Mouse (Mus musculus) gonadal fat pad, adult 2 months (tissue): ENCODE data around the gene Gm16434. TPM values are rescaled to one million over a fixed set of nuclear protein-coding genes. Genes with fewer than 3 reads are reported as not detected.
"Not testable (repeated sequence)": the region's sequence is repeated elsewhere in the genome, so short reads cannot be mapped to it uniquely, and the experiment has no call there.

Experiments used
- DNase-seq: peaks from one replicate; pipeline ENCODE4 v3.0.0-alpha.2; 2012; ENCODE audit warnings: low read depth
- polyA plus RNA-seq: library from polyadenylated mRNA; depleted of rRNA; stranded (reverse); fragments of >200 nt; gene quantifications from 2 replicates; pipeline ENCODE4 v1.2.3, GENCODE M21; 2012; rRNA removed

Gene Gm16434
- not detected in 2 replicates for polyA plus RNA-seq

GRCm38 (mm10) chr14:7194440-7194839 is at the start of gene Gm16434:
Gene Gm16434 (minus strand): TSS chr14:7194540.
- DNase-seq: not testable (repeated sequence)

GRCm38 (mm10) chr14:7243498-7243897 is 49.2 kb upstream of the Gm16434 start:
- not testable (repeated sequence) for DNase-seq

- DNase-seq: not testable (repeated sequence)
These were observed 5.7 kb upstream of the Gm16434 start for GRCm38 (mm10) chr14:7200070-7200469.

- not testable (repeated sequence) for DNase-seq
These were observed 19.8 kb downstream of the Gm16434 start, which contains the start of gene Gm3512 for GRCm38 (mm10) chr14:7174483-7174971. Gene Gm3512 (minus strand): TSS chr14:7174533.

Other genes with a start within 250 kb of the Gm16434 start
- not detected in 2 replicates for gene Gm6356, start 220.7 kb downstream of the Gm16434 start, polyA plus RNA-seq
- gene Gm10406, start 167.1 kb downstream of the Gm16434 start, polyA plus RNA-seq: 0.71 and 1.7 TPM in 2 replicates
- not detected in 2 replicates for gene Gm3685, start 149.6 kb downstream of the Gm16434 start, polyA plus RNA-seq
- 0.80 and 1.5 TPM in 2 replicates for gene Gm3696, start 93.9 kb downstream of the Gm16434 start, polyA plus RNA-seq
- not detected in 2 replicates for gene Gm6676, start 69.1 kb downstream of the Gm16434 start, polyA plus RNA-seq
- gene Gm3512, start 20.0 kb downstream of the Gm16434 start, polyA plus RNA-seq: 0.75 and 0.77 TPM in 2 replicates
- not detected in 2 replicates for gene Gm3727, start 70.2 kb upstream of the Gm16434 start, polyA plus RNA-seq
- gene Gm3739, start 120.5 kb upstream of the Gm16434 start, polyA plus RNA-seq: 0.42 and 0.54 TPM in 2 replicates
- not detected in 2 replicates for gene Gm5797, start 137.9 kb upstream of the Gm16434 start, polyA plus RNA-seq
- not detected in 2 replicates for gene Gm8374, start 170.6 kb upstream of the Gm16434 start, polyA plus RNA-seq